Mouse (Mus musculus): Measurements from ENCODE around the gene Per1.

Per1 gene

GRCm38 (mm10) chr11:69114621-69115020, 19.6 kb downstream of the Per1 start:
- no peak for DNase-seq (ENCODE audit: low read depth, low spot score)

DNA sequence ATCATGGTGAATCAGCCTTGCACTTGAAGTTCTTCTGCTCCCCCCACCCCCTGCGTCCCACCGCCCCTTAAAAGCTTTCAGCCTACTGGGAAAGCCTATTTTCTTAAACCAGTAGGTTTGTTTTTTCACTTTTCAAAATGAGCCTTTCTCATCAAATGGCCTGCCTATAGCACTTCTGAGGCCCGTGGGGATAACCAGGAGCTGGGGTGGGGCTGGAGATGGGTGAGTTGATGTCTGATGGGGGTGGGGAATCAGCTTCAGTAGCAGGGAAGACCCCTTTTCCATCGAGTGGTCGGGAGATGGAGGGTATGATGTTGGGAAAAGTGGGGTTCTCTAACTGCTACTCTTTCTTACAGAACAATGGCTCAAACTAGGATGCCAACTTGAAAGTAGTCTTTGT, 21.8 kb downstream of the Per1 start:
- no peak for DNase-seq (ENCODE audit: low read depth, low spot score)

DNA sequence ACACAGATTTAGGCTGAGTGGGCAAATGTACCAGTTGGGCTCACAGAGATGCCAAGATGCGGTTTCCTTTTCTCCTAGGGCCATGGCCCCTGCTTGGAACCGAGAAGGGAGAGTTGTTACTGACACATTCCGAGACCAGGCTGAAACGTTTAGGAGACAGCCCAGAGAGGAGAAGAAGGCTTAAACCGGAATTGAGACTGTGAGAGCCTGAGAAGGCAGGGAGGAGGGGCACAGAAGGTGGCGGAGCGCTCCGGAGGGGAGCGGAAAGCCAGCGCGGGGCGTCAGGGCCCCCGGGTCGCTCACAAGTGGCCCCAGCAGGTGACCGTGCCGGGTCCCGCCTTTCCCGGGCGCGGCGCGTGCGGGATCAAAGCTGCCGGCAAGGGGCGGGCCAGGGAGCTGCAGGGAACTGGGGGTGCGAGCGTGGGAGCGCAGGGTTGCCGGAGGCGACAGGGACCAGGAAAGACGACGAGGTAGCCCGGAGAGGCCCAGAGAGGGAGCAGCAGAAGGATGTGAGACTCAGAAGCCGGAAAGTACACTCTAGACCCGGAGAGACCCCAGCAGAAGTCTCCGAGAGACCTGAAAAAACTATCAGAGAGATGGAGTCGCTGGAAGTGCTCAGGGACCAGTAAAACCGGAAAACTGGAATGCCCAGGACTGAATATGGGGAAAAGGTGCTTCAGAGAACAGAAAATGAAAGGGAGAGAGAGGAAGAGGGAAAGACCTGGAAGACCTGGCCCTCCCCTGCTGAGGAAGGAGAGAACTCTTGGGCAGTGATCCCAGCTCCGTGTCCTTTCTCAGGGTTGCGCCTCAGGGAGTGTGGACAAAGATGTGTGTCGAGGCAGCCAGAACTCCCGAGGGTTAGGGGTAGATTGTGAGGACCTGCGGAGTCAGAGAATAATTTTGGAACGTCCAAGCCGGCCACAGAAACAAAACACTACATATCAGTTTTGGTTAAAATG, 23.0 kb downstream of the Per1 start:
- no peak for DNase-seq (ENCODE audit: low read depth, low spot score)

- DNase-seq (ENCODE audit: low read depth, low spot score), result peak; percentile 91
Measured at GRCm38 (mm10) chr11:69118765-69119164, 23.7 kb downstream of the Per1 start.

DNA sequence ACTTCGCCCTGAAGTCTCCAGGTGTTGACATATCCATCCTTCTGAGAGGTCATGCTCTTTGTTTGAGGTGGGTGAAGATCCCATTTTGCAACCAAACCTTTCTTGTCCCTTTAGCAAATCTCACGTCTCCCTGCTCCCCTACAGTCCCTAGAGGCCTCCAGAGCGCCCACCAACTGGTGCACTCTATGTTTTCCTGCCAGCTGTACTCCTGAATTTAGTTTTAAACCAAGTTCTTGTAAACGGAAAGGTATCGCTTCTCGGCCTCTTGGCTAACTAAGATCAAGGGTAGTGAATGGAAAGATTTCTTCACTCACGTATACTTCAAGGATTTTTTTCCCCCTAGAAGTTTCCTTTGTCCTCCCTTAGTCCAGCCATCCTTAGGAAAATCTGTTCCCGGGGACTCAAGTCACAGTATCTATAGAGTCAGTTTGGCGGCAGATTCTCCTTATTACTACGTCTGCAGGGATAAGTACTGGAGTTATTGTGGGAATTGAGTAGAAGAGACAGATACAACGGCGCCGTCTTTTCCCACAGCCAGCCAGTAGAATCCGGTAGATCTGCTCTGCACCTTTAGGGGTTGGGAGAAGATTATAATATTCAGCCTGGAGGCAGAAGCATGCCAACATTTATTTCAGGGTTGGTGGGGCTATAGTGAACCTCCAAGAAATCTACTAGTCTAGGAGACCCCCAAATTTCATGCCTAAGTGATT, 24.6 kb downstream of the Per1 start:
- DNase-seq (ENCODE audit: low read depth, low spot score), result no peak

DNA sequence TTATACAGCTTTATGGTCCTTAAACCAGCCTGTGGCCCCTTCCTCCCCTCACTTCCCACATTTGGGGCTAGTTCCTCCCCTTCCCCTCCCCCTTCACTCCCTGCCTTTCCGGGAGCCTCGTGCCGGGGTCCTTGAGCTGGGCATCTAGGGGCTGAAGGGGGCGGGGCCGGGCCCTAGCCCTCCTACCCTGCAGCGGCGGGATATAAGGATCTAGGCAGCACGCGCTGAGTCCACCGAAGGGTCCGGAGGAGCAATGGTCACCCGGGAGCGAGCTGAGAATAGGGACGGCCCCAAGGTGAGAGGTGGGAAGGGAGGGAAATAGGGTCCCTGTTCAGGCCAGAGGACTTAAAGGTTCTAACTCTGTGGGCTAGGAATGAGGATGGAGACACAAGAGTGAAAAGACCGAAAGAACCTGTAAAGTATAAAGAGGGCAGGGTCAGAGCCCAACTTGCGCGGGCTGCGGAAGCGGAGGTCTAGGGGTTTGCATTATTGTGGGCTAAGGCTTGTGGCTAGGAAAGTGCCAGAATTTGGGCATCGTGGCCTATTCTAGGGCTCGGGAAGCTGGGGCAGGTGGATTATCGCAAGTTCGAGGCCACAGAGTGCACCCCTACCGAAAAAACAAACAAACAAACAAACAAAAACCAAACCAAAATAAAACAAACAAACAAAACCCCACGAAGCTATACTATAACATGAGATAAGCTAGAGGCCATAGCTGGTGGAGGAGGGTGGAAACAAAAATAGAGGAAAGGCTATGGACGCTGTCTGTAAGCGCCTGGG, 25.4 kb downstream of the Per1 start, which contains the start of gene Hes7:
TSS of gene Hes7 (plus strand) at position 184 of the 780 bp plus-strand sequence.
- DNase-seq (ENCODE audit: low read depth, low spot score), result no peak

DNA sequence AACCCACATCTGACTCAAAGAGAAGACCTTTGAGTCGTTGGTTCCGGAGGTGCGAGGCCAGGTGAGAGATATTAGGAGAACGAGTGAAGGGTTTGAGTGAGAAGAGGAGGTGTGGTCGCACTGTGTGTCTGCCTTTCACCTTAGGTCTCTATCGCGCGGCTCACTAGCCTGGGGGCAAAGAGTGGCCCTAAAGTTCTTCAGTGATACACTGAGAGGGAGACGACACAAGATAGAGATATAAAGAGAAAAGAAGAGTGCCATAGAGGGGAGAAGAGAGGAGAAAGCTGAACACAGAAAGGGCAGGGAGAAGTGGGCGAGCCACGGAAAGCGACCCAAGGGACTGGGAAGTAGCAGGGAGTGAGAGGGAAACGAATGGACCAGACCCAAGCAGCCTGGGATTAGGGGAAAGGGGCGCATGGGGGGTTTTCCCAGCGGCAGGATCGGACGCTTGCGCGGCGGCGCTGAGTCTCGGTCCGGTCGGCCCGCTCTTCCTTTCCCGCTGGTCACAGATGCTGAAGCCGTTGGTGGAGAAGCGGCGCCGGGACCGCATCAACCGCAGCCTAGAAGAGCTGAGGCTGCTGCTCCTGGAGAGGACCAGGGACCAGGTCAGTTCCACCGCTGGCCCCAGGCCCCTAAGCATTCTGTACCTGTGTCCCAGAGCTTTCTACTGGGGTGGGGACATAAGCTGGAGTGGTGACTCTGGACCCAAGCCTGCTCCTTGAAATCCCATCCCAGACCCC, 26.2 kb downstream of the Per1 start:
- DNase-seq (ENCODE audit: low read depth, low spot score), result no peak

- DNase-seq (ENCODE audit: low read depth, low spot score), result no peak
Measured at GRCm38 (mm10) chr11:69121741-69122335, 26.8 kb downstream of the Per1 start.

- peak; percentile 84 for DNase-seq (ENCODE audit: low read depth, low spot score)
Measured at GRCm38 (mm10) chr11:69122336-69122951, 27.4 kb downstream of the Per1 start, which contains the start of gene 9130213A22Rik. Gene 9130213A22Rik, minus strand, starts transcription at chr11:69122589.

DNA sequence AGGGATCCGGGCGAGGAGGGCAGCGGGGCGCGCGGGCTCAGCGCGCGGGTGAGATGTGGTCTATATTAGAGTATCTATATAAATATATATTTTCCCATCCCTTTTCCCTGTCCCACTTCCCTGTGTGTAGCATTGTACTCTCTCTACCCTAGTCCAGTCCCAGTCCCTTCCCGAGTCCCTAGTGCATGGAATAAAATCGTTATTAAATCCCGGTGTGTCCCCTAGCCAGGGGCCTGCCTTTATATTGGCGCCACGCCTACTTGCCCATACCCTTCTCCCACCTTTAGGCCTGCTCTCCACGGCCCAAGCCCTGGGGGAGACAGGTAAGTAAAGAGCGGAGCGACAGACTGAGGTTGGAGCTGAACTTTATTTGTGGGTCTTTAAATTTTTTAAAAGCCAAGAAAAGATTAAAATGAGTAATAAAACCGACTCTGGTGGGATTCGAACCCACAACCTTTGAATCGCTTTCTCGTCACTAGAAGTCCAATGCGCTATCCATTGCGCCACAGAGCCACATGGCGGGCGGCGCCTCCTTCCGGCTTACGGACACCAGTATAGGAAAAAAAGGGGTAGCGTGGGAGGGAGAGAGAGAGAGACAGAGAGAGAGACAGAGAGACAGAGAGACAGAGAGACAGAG, 28.2 kb downstream of the Per1 start:
- DNase-seq (ENCODE audit: low read depth, low spot score), result peak; percentile 85

DNA sequence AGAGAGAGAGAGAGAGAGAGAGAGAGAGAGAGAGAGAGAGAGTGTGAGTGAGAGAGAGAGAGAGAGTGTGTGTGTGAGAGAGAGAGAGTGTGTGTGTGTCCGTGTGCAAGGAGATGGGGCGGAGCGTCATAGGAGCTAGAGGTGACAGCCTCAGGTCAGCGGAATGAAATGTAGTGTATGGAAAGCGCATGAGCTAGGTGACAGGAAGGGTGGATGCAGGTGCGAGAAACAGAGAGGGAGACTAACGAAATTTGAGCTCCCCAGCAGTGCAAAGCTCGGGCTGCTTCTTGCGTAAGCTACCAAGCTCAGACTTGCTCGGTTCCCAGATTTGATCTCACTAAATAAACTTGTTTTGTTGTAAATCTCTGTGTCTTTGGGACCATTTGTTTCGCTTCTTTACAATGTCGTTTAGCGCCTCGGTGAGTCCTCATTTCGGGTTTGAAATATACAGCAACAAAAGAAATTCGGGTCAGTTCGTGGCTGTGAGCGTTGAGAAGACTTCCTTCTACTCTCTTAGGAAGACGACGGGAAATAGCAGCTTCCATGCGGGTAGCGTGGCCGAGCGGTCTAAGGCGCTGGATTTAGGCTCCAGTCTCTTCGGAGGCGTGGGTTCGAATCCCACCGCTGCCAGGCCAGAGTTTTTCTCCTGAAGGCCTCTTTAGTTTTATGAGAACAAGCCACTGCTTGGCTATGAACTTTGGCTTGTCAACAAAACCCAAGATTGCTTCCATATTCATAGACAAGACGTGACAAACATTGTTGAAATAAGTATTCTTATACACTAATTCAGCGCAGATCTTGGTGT, 28.9 kb downstream of the Per1 start:
- DNase-seq (ENCODE audit: low read depth, low spot score), result peak; percentile 75

DNA sequence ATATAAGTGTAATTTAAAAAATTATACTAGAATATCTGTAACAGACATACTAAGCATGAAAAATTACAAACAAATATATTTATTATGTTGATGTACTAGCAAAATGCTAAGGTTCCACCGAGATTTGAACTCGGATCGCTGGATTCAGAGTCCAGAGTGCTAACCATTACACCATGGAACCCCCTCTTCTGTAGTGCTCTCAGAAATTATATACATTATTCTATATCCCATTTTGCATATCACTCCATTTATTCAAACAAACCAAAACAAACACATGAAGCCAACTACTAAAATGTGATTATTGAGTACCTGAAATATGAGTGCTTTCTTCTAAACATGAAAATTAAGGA, 29.5 kb downstream of the Per1 start:
- DNase-seq (ENCODE audit: low read depth, low spot score), result peak; percentile 68

DNA sequence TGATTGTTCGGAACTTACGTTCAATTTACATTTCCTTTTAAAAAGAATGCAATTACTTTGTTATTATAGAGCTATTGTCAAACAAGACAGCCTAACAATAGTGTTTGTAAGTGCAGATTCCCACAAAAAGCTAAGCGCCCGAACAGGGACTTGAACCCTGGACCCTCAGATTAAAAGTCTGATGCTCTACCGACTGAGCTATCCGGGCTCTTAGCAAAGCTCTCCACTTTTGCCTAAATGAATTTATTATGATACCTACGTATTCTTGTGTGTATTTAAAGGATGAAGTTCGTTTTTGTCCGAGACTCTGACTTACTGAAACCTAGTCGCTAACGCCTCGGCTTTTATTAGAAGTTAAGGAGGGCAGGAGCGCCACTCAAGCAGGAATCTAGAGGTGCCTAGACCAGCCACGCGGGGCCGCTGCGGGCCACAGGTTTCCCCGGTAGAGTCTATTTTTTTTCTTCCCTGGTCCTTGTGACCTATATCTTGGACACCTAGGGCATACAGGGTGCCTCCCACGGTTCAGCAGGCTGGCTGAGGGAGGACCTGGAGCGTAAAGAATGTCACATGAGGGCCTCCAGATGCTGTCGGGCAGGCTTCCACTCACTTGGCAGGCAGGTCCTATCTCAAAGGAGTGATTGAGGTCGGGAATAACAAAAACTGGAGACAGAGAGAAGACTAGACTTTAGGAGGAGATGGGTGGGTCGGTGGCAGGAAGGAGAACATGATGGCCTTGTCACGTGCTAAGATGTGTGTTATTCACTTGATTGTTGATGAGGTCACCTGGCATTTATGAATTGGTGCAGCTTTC, 30.2 kb downstream of the Per1 start:
- peak; percentile 78 for DNase-seq (ENCODE audit: low read depth, low spot score)

GRCm38 (mm10) chr11:69125852-69125918, 30.7 kb downstream of the Per1 start, which contains the start of gene Aloxe3:
Gene Aloxe3, plus strand, starts transcription at chr11:69125896.
- no peak for DNase-seq (ENCODE audit: low read depth, low spot score)

DNA sequence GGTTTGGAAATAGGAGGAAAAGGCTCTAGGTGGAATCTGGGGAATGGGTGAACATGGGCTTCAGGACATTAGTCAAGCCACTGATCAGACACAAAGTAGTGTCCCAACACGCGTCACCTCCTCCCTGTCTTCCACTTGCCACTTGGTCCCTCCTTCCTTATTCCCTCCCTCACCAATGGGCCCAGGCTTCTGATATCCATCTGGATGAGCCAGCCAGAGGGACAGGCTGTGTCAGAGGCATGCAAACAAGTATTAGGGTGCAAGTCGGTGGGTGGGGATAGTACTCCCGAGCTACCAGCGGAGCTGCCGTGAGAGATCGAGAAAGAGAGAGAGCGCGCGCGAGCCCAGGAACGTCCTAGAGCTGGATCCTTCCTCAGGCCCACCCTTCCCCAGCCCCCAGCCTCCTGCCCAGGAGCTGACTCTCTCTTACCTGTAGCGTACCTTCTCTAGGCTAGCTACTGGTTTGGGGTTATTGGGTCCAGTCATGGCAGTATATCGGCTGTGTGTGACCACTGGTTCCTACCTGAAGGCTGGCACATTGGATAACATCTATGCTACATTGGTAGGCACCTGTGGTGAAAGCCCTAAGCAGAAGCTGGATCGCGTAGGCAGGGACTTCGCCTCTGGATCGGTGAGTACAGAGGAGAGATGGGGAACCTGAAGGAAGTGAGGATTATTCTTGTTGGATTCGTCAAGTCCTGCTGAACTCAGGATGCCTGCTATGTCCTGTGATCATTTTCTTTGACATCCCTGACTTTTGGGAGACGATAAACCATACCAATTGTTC, 31.1 kb downstream of the Per1 start:
- no peak for DNase-seq (ENCODE audit: low read depth, low spot score)

- no peak for DNase-seq (ENCODE audit: low read depth, low spot score)
Measured at GRCm38 (mm10) chr11:69126706-69127095, 31.7 kb downstream of the Per1 start.

- no peak for DNase-seq (ENCODE audit: low read depth, low spot score)
Measured at GRCm38 (mm10) chr11:69128426-69129122, 33.6 kb downstream of the Per1 start.

Measured in retina, postnatal 7 days (tissue).